Mouse (Mus musculus) MEL (cell line): ENCODE measurements at regions not wholly inside any gene's neighbourhood (a gene's known extent, or its start where the extent isn't known, plus 50 kb on each side); places are given as distances from the start of the nearest gene placed in this dataset.

ENCODE experiments used
- DNase-seq: peaks from one replicate; pipeline ENCODE4 v3.0.0; 2011; ENCODE audit warnings: low read depth, low spot score
- H3K27ac ChIP-seq: 2 replicates; pipeline ENCODE4 v1.5.1; 2012; ENCODE audit warnings: low read depth, mild to moderate bottlenecking, control low read depth, low read length, moderate library complexity; ENCODE audit not compliant: control insufficient read depth
- H3K27me3 ChIP-seq, 2 experiments: fragments of 150-350 bp in 1 of 2; sonication (generic) in 1 of 2; 2 replicates each; pipeline ENCODE4 v1.6.1; 2012; ENCODE audit warnings: low read length in 2 of 2, mild to moderate bottlenecking in 2 of 2, improper control_type of control experiment in 1 of 2, moderate library complexity in 1 of 2; ENCODE audit not compliant: insufficient read depth in 2 of 2, control insufficient read depth in 1 of 2
- H3K36me3 ChIP-seq, 2 experiments: 2 replicates each; pipeline ENCODE4 v1.6.1; 2012 to 2014; ENCODE audit warnings: low read length in 2 of 2, improper control_type of control experiment in 1 of 2, inconsistent platforms in 1 of 2, mild to moderate bottlenecking in 1 of 2; ENCODE audit not compliant: insufficient read depth in 2 of 2, control insufficient read depth in 1 of 2
- H3K4me1 ChIP-seq, 2 experiments: fragments of 150-350 bp in 1 of 2; sonication (generic) in 1 of 2; 2 replicates each; pipeline ENCODE4 v1.6.1; 2012; ENCODE audit warnings: low read length in 2 of 2, improper control_type of control experiment in 1 of 2, mild to moderate bottlenecking in 1 of 2; ENCODE audit not compliant: insufficient read depth in 2 of 2, control insufficient read depth in 1 of 2
- H3K4me3 ChIP-seq, 2 experiments: fragments of 150-350 bp in 1 of 2; sonication (generic) in 1 of 2; 2 replicates each; pipeline ENCODE4 v1.5.1; 2012; ENCODE audit warnings: low read depth in 2 of 2, low read length in 2 of 2, mild to moderate bottlenecking in 2 of 2, moderate library complexity in 2 of 2, control low read depth in 1 of 2, improper control_type of control experiment in 1 of 2; ENCODE audit not compliant: control insufficient read depth in 1 of 2, insufficient read depth in 1 of 2
- H3K79me2 ChIP-seq: 2 replicates; pipeline ENCODE4 v1.6.1; 2012; ENCODE audit warnings: mild to moderate bottlenecking, low read length, moderate library complexity; ENCODE audit not compliant: control insufficient read depth, poor library complexity, insufficient read depth
- H3K9ac ChIP-seq: 2 replicates; pipeline ENCODE4 v1.6.1; 2012; ENCODE audit warnings: low read depth, mild to moderate bottlenecking, control low read depth, low read length, moderate library complexity; ENCODE audit not compliant: control insufficient read depth, poor library complexity, severe bottlenecking
- H3K9me3 ChIP-seq: fragments of 150-350 bp; sonication (generic); replicated peaks from 2 replicates; pipeline ENCODE4 v1.6.1; 2012; ENCODE audit warnings: mild to moderate bottlenecking, low read length, improper control_type of control experiment, moderate library complexity; ENCODE audit not compliant: insufficient read depth
- BHLHE40 ChIP-seq: IDR thresholded peaks from 2 replicates; pipeline ENCODE4 v1.6.1; 2012; ENCODE audit warnings: low read depth, mild to moderate bottlenecking, inconsistent platforms, low read length, improper control_type of control experiment, borderline replicate concordance
- CHD1 ChIP-seq: IDR thresholded peaks from 2 replicates; pipeline ENCODE4 v1.6.1; 2012; ENCODE audit warnings: low read depth, mild to moderate bottlenecking, inconsistent platforms, low read length, improper control_type of control experiment
- CTCF ChIP-seq, 3 experiments: IDR thresholded peaks in 2 of 3; conservative IDR thresholded peaks in 1 of 3; 2 replicates each; pipeline ENCODE4 v1.5.1; 2011 to 2012; ENCODE audit warnings: low read length in 3 of 3, low read depth in 2 of 3, mild to moderate bottlenecking in 2 of 3, improper control_type of control experiment in 1 of 3, inconsistent platforms in 1 of 3, mixed read lengths in 1 of 3, moderate library complexity in 1 of 3; ENCODE audit not compliant: control insufficient read depth in 1 of 3, insufficient read depth in 1 of 3, poor library complexity in 1 of 3, severe bottlenecking in 1 of 3
- E2F4 ChIP-seq: IDR thresholded peaks from 2 replicates; pipeline ENCODE4 v1.6.1; 2011; ENCODE audit warnings: low read depth, low read length, improper control_type of control experiment, borderline replicate concordance
- ELF1 ChIP-seq: IDR thresholded peaks from 2 replicates; pipeline ENCODE4 v1.6.1; 2014; ENCODE audit warnings: low read depth, mild to moderate bottlenecking, inconsistent platforms, low read length, improper control_type of control experiment, moderate library complexity
- EP300 ChIP-seq, 2 experiments: IDR thresholded peaks; 2 replicates each; pipeline ENCODE4 v1.6.1; 2011; ENCODE audit warnings: improper control_type of control experiment in 2 of 2, low read length in 2 of 2, low read depth in 1 of 2, mild to moderate bottlenecking in 1 of 2
- ETS1 ChIP-seq: IDR thresholded peaks from 2 replicates; pipeline ENCODE4 v1.6.1; 2012; ENCODE audit warnings: low read depth, mild to moderate bottlenecking, inconsistent platforms, low read length, improper control_type of control experiment, moderate library complexity
- GABPA ChIP-seq: IDR thresholded peaks from 2 replicates; pipeline ENCODE4 v1.6.1; 2012; ENCODE audit warnings: low read depth, mild to moderate bottlenecking, inconsistent platforms, low read length, improper control_type of control experiment, moderate library complexity
- GATA1 ChIP-seq: IDR thresholded peaks from 2 replicates; pipeline ENCODE4 v1.6.1; 2011; ENCODE audit warnings: low read depth, low read length, improper control_type of control experiment
- HCFC1 ChIP-seq: IDR thresholded peaks from 2 replicates; pipeline ENCODE4 v1.6.1; 2012; ENCODE audit warnings: low read depth, mild to moderate bottlenecking, inconsistent platforms, low read length, improper control_type of control experiment, moderate library complexity
- KAT2A ChIP-seq: conservative IDR thresholded peaks from 2 replicates; pipeline ENCODE4 v1.6.1; 2012; ENCODE audit warnings: low read depth, low read length, improper control_type of control experiment, inconsistent platforms
- MAX ChIP-seq: IDR thresholded peaks from 2 replicates; pipeline ENCODE4 v1.6.1; 2011; ENCODE audit warnings: low read length, improper control_type of control experiment
- MAZ ChIP-seq: IDR thresholded peaks from 2 replicates; pipeline ENCODE4 v1.6.1; 2012; ENCODE audit warnings: low read depth, mild to moderate bottlenecking, inconsistent platforms, low read length, improper control_type of control experiment
- MEF2A ChIP-seq: IDR thresholded peaks from 2 replicates; pipeline ENCODE4 v1.6.1; 2014; ENCODE audit warnings: low read depth, mild to moderate bottlenecking, inconsistent platforms, low read length, improper control_type of control experiment; ENCODE audit not compliant: poor library complexity, insufficient replicate concordance, severe bottlenecking; ENCODE audit errors: extremely low read depth
- MXI1 ChIP-seq: IDR thresholded peaks from 2 replicates; pipeline ENCODE4 v1.6.1; 2011; ENCODE audit warnings: mild to moderate bottlenecking, low read depth, low read length, improper control_type of control experiment
- MYB ChIP-seq: IDR thresholded peaks from 2 replicates; pipeline ENCODE4 v1.6.1; 2011; ENCODE audit warnings: mild to moderate bottlenecking, low read depth, low read length, improper control_type of control experiment
- MYC ChIP-seq: IDR thresholded peaks from 2 replicates; pipeline ENCODE4 v1.6.1; 2011; ENCODE audit warnings: low read depth, mild to moderate bottlenecking, low read length, improper control_type of control experiment, moderate library complexity
- NELFE ChIP-seq: IDR thresholded peaks from 2 replicates; pipeline ENCODE4 v1.6.1; 2011; ENCODE audit warnings: low read depth, low read length, improper control_type of control experiment
- POLR2A ChIP-seq, 2 experiments: IDR thresholded peaks; 2 replicates each; pipeline ENCODE4 v1.6.1; 2011 to 2012; ENCODE audit warnings: low read length in 2 of 2, mild to moderate bottlenecking in 2 of 2, control low read depth in 1 of 2, improper control_type of control experiment in 1 of 2, low read depth in 1 of 2, moderate library complexity in 1 of 2; ENCODE audit not compliant: control insufficient read depth in 1 of 2, insufficient read depth in 1 of 2, poor library complexity in 1 of 2
- POLR2AphosphoS2 ChIP-seq: IDR thresholded peaks from 2 replicates; pipeline ENCODE4 v1.6.1; 2011; ENCODE audit warnings: low read length, improper control_type of control experiment
- POLR2AphosphoS5 ChIP-seq: IDR thresholded peaks from 2 replicates; pipeline ENCODE4 v1.6.1; 2012; ENCODE audit warnings: low read depth, borderline replicate concordance, mild to moderate bottlenecking, inconsistent platforms, low read length, moderate library complexity, mixed read lengths
- RAD21 ChIP-seq: IDR thresholded peaks from 2 replicates; pipeline ENCODE4 v1.6.1; 2011; ENCODE audit warnings: mild to moderate bottlenecking, low read depth, low read length, improper control_type of control experiment
- TAL1 ChIP-seq: IDR thresholded peaks from 2 replicates; pipeline ENCODE4 v1.6.1; 2012; ENCODE audit warnings: mild to moderate bottlenecking, inconsistent platforms, low read length, moderate library complexity, mixed read lengths
- TBP ChIP-seq: IDR thresholded peaks from 2 replicates; pipeline ENCODE4 v1.8.0; 2011; ENCODE audit warnings: low read depth, low read length, improper control_type of control experiment
- TCF12 ChIP-seq: IDR thresholded peaks from 2 replicates; pipeline ENCODE4 v1.6.1; 2014; ENCODE audit warnings: low read depth, mild to moderate bottlenecking, inconsistent platforms, low read length, improper control_type of control experiment, moderate library complexity
- UBTF ChIP-seq: IDR thresholded peaks from 2 replicates; pipeline ENCODE4 v1.6.1; 2012; ENCODE audit warnings: low read depth, mild to moderate bottlenecking, inconsistent platforms, low read length, improper control_type of control experiment, moderate library complexity, borderline replicate concordance; ENCODE audit not compliant: insufficient read depth
- USF2 ChIP-seq, 2 experiments: IDR thresholded peaks; 2 replicates each; pipeline ENCODE4 v1.6.1; 2011 to 2012; ENCODE audit warnings: improper control_type of control experiment in 2 of 2, low read length in 2 of 2, borderline replicate concordance in 1 of 2, inconsistent platforms in 1 of 2, low read depth in 1 of 2, mild to moderate bottlenecking in 1 of 2; ENCODE audit not compliant: insufficient read depth in 1 of 2
- ZC3H11A ChIP-seq: IDR thresholded peaks from 2 replicates; pipeline ENCODE4 v1.6.1; 2012; ENCODE audit warnings: low read depth, mild to moderate bottlenecking, inconsistent platforms, low read length, improper control_type of control experiment
- ZKSCAN1 ChIP-seq: IDR thresholded peaks from 2 replicates; pipeline ENCODE4 v1.6.1; 2012; ENCODE audit warnings: low read depth, mild to moderate bottlenecking, inconsistent platforms, low read length, improper control_type of control experiment, moderate library complexity

DNA sequence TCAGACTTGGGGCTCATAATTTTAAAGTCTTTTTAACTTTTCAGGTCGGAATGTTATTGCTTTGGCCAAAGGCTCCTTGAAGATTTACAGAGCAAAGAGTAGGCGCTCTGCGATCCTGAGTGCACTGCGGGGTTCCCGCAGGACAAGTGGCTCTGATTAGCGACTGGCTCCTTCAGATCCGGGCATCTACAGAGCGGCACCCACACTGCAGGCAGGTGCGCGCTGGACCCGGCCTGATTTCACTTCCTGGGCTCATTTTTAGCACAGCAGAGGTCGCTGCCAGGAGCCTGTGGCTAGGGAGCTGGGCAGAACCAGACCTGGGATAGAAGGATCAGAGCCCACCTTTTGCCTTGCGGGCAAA, 156.6 kb downstream of the Matn1 start:
- no peak for TF ChIP-seq ZKSCAN1
- TF ChIP-seq CHD1 = no peak
- TF ChIP-seq POLR2AphosphoS5 = no peak
- TF ChIP-seq NELFE = no peak
- no peak for TF ChIP-seq MAX
- TF ChIP-seq EP300 (IDR thresholded peaks at IDR 0.05; ENCODE audit: low read depth in 1 of 2, low read length in 2 of 2) = no peak
- TF ChIP-seq USF2 (IDR thresholded peaks at IDR 0.05; ENCODE audit: borderline replicate concordance in 1 of 2, insufficient read depth in 1 of 2, low read depth in 1 of 2, low read length in 2 of 2) = no peak
- no peak for TF ChIP-seq POLR2A (IDR thresholded peaks at IDR 0.05; ENCODE audit: control insufficient read depth in 1 of 2, insufficient read depth in 1 of 2, low read depth in 1 of 2, low read length in 2 of 2, poor library complexity in 1 of 2)
- no peak for TF ChIP-seq MEF2A
- no peak for TF ChIP-seq GATA1
- TF ChIP-seq TAL1 = no peak
- TF ChIP-seq CTCF (IDR thresholded peaks at IDR 0.05 in 2 of 3, conservative IDR thresholded peaks at IDR 0.05 in 1 of 3; ENCODE audit: control insufficient read depth in 1 of 3, insufficient read depth in 1 of 3, low read depth in 2 of 3, low read length in 3 of 3, poor library complexity in 1 of 3, severe bottlenecking in 1 of 3) = no peak
- no peak for TF ChIP-seq ZC3H11A
- no peak for TF ChIP-seq POLR2AphosphoS2
- TF ChIP-seq E2F4 = no peak
- TF ChIP-seq MYB = no peak
- no peak for TF ChIP-seq ETS1
- no peak for TF ChIP-seq ELF1
- no peak for TF ChIP-seq TBP
- TF ChIP-seq, all 39 proteins: peak for 0
- no peak overlapping the region for H3K27ac ChIP-seq
- no peaks in the 10 kb centered on the region for H3K36me3 ChIP-seq
- H3K4me3 ChIP-seq = no peak overlapping the region
- H3K9ac ChIP-seq = no peak overlapping the region
- H3K4me1 ChIP-seq = no peaks in the 10 kb centered on the region
- H3K79me2 ChIP-seq = no peaks in the 10 kb centered on the region
- H3K27me3 ChIP-seq = no peaks in the 10 kb centered on the region
- H3K9me3 ChIP-seq = no peaks in the 10 kb centered on the region
- DNase-seq = no peak

DNA sequence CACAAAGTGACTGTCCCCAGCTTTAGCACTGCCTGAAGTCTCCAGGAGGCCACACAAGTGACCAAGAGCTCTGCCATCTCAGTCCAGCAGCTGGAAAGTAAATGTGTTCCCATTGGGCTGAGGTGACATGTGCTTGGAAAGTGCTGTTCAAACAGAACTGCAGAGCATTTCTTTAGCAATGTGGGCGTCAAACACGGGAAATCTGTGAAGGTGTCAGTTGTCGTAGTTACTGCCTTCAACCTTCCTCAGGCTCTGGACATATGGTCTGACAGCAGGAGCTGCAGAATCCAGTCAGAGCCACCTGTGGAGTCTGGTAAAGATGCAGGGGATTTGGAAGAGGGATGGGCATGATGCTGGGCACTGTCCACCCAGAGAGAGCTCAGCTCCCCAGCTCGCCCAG, 158.0 kb downstream of the Matn1 start:
- TF ChIP-seq MAZ = no peak
- no peak for TF ChIP-seq TBP
- TF ChIP-seq TCF12 = no peak
- no peak for TF ChIP-seq KAT2A
- no peak for TF ChIP-seq BHLHE40
- TF ChIP-seq POLR2AphosphoS2 = no peak
- no peak for TF ChIP-seq NELFE
- no peak for TF ChIP-seq USF2 (IDR thresholded peaks at IDR 0.05; ENCODE audit: borderline replicate concordance in 1 of 2, insufficient read depth in 1 of 2, low read depth in 1 of 2, low read length in 2 of 2)
- TF ChIP-seq GABPA = no peak
- TF ChIP-seq TAL1 = no peak
- TF ChIP-seq MXI1 = no peak
- no peak for TF ChIP-seq HCFC1
- no peak for TF ChIP-seq MYC
- no peak for TF ChIP-seq E2F4
- no peak for TF ChIP-seq MAX
- no peak for TF ChIP-seq RAD21
- TF ChIP-seq ZKSCAN1 = no peak
- no peak for TF ChIP-seq UBTF
- TF ChIP-seq ELF1 = no peak
- Histone ChIP-seq H3K9me3 (no peaks in the 10 kb centered on the region), H3K36me3 (no peaks in the 10 kb centered on the region), H3K79me2 (no peaks in the 10 kb centered on the region), H3K27me3 (no peaks in the 10 kb centered on the region), H3K27ac (no peak overlapping the region), H3K4me3 (no peak overlapping the region), H3K4me1 (no peaks in the 10 kb centered on the region), H3K9ac (no peak overlapping the region)
- no peak for DNase-seq
